Mouse (Mus musculus) heart, adult 2 months (tissue): ENCODE results near the gene Dennd1c.

Source experiments
- CTCF ChIP-seq: fragments of 200-600 bp; IDR thresholded peaks from 2 replicates; pipeline ENCODE4 v1.8.1; 2022; ENCODE audit warnings: antibody characterized with exemption, mild to moderate bottlenecking, moderate library complexity
- EP300 ChIP-seq: fragments of 200-500 bp; IDR thresholded peaks from 2 replicates; pipeline ENCODE4 v1.6.1; 2011; ENCODE audit warnings: low read depth, low read length, control low read depth; ENCODE audit not compliant: insufficient read depth
- POLR2A ChIP-seq: fragments of 200-500 bp; IDR thresholded peaks from 2 replicates; pipeline ENCODE4 v1.6.1; 2011; ENCODE audit warnings: mild to moderate bottlenecking, low read depth, low read length, control low read depth; ENCODE audit not compliant: insufficient read depth

DNA sequence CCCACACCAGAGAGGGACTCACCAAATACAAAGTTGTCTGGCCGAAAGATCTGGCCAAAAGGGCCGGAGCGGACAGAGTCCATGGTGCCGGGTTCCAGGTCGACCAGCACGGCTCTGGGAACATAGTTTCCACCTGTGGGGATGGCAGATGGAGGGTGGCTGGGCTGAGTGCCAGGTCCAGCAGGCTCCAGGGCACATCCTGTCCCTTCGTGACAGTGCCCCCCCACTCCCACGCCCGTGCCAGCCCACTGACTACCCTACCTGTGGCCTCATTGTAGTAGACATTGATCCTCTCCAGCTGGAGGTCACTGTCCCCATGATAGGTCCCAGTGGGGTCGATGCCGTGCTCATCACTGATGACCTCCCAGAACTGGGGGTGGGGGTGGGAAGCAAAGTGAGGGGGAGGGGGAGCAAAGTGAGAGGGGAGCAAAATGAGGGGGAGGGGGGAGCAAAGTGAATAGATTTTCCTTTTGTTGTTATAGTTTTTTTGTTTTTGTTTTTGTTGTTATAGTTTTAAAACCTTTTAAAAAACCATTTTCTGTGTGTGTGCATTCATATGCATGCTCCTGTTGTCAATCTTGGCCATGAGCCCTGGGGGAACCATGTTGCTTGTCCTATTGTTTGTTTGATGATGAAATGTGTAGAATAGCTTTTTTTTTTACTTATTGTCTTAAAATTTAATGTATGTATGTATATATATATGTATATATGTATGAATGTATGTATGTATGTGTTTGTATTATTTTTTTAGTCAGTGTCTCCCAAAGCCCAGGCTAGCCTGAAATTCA is 7.8 kb upstream of the Dennd1c start:
- TF ChIP-seq CTCF (no peak), POLR2A (no peak), EP300 (no peak)
